Mouse (Mus musculus) midbrain, embryonic 16.5 days (tissue): ENCODE results near the gene Gm20662. TPM values are rescaled to one million over a fixed set of nuclear protein-coding genes. Genes with fewer than 3 reads are reported as not detected.

Experiments used
- ATAC-seq: fragments of 200-750 bp; cut with Nextera tagmentation; 2 replicates; pipeline ENCODE4 v1.8.0; 2017; ENCODE audit warnings: moderate TSS enrichment
- H3K27ac ChIP-seq: fragments of 300-500 bp; sonication (generic); 2 replicates; pipeline ENCODE4 v1.5.1; 2014; ENCODE audit warnings: mild to moderate bottlenecking, low read length, mixed read lengths
- H3K27me3 ChIP-seq: fragments of 300-500 bp; sonication (generic); 2 replicates; pipeline ENCODE4 v1.6.1; 2014; ENCODE audit warnings: low read depth, low read length, mixed read lengths; ENCODE audit not compliant: control insufficient read depth, insufficient read depth
- H3K36me3 ChIP-seq: fragments of 300-500 bp; sonication (generic); 2 replicates; pipeline ENCODE4 v1.6.1; 2014; ENCODE audit warnings: mild to moderate bottlenecking, low read length, moderate library complexity, mixed read lengths; ENCODE audit not compliant: control insufficient read depth, insufficient read depth
- H3K4me1 ChIP-seq: fragments of 300-500 bp; sonication (generic); 2 replicates; pipeline ENCODE4 v1.6.1; 2014; ENCODE audit warnings: mild to moderate bottlenecking, low read length, mixed read lengths; ENCODE audit not compliant: control insufficient read depth, insufficient read depth
- H3K4me2 ChIP-seq: fragments of 300-500 bp; sonication (generic); 2 replicates; pipeline ENCODE4 v1.6.1; 2014; ENCODE audit warnings: mild to moderate bottlenecking, low read length, mixed read lengths
- H3K4me3 ChIP-seq: fragments of 300-500 bp; sonication (generic); 2 replicates; pipeline ENCODE4 v1.5.1; 2014; ENCODE audit warnings: low read depth, mild to moderate bottlenecking, low read length, moderate library complexity, mixed read lengths
- H3K9ac ChIP-seq: fragments of 300-500 bp; sonication (generic); 2 replicates; pipeline ENCODE4 v1.6.1; 2014; ENCODE audit warnings: low read depth, low read length, mixed read lengths
- H3K9me3 ChIP-seq: fragments of 300-500 bp; sonication (generic); replicated peaks from 2 replicates; pipeline ENCODE4 v1.6.1; 2014; ENCODE audit warnings: mild to moderate bottlenecking, low read length, mixed read lengths; ENCODE audit not compliant: control insufficient read depth, poor library complexity, severe bottlenecking
- WGBS: fragments of 180-500 bp; shearing (Covaris S2); extraction: QIAGEN DNeasy Blood & Tissue Kit; methylation state at CpG from one replicate; pipeline ENCODE4 v1.1.7; 2014; 5-methylcytosine and 5-hydroxymethylcytosine counted together
- polyA plus RNA-seq: library from polyadenylated mRNA; unstranded; fragments of >200 nt; fragmentation: Nextera tagmentation; extraction: Ambion mirVana; gene quantifications from 2 replicates; pipeline ENCODE4 v1.2.1, GENCODE M21; 2015

The Gm20662 gene
- polyA plus RNA-seq, 1 experiment from 2014 or later, result 0.83 TPM

DNA sequence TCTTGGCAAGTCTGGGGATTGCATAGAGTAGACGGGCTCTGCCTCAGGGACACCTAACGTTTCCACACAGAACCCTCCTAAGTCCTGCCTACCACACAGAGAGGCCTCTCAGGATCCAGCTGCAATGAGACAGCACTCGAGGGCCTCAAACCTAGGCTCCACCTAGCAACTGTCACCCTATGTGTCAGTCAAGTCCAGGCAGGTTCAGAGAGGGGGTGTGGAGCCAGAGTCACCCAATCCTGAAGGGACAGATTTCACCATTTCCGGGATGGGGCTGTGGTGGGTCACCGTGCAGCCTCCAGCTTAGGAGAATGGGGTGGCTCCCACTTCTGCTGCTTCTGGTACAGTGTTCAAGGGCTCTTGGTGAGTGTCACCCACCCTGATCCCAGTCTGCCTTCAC, 84.0 kb downstream of the Gm20662 start, which contains the start of gene Mst1:
Gene Mst1 (plus strand): TSS at position 269 of the 400 bp plus-strand sequence.
- 80% methylated on average over 5 of the region's 5 CpGs for WGBS
- peak within 1 kb of the TSS; percentile 86 for H3K9ac ChIP-seq
- peaks cover 8% of the 10 kb centered on the region; the same call in 1 of the 2 replicates for H3K36me3 ChIP-seq
- H3K27ac ChIP-seq, result no peak within 1 kb of the TSS
- ATAC-seq, result no peak
- peak within 1 kb of the TSS; percentile 94 for H3K4me2 ChIP-seq
- H3K27me3 ChIP-seq, result peaks cover 33% of the 10 kb centered on the region
- H3K4me1 ChIP-seq, result peaks cover 20% of the 10 kb centered on the region
- peak within 1 kb of the TSS; percentile 66 for H3K4me3 ChIP-seq
- H3K9me3 ChIP-seq, result no peaks in the 10 kb centered on the region

DNA sequence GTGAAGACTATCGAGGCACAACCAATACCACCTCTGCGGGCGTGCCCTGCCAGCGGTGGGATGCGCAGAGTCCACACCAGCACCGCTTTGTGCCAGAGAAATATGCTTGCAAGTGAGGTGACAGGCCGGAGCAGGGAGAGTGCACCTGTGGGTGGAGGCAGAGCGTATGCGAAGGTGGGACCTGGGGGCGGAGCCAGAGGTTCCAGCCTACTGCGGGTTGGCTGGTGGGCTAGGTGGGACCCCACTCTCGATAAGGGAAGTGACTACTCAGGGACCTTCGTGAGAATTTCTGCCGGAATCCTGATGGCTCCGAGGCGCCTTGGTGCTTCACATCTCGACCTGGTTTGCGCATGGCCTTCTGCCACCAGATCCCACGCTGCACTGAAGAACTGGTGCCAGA, 86.4 kb downstream of the Gm20662 start:
- Histone ChIP-seq H3K27me3 (peaks cover 33% of the 10 kb centered on the region), H3K4me3 (peak overlapping the region; percentile 12; the same call in 1 of the 2 replicates), H3K9ac (peak overlapping the region; percentile 20; the same call in 1 of the 2 replicates), H3K36me3 (peaks cover 28% of the 10 kb centered on the region), H3K4me1 (peaks cover 20% of the 10 kb centered on the region), H3K4me2 (peak overlapping the region; percentile 39), H3K27ac (no peak overlapping the region), H3K9me3 (no peaks in the 10 kb centered on the region)
- WGBS, result 8% methylated on average over 19 of the region's 19 CpGs
- ATAC-seq, result no peak

DNA sequence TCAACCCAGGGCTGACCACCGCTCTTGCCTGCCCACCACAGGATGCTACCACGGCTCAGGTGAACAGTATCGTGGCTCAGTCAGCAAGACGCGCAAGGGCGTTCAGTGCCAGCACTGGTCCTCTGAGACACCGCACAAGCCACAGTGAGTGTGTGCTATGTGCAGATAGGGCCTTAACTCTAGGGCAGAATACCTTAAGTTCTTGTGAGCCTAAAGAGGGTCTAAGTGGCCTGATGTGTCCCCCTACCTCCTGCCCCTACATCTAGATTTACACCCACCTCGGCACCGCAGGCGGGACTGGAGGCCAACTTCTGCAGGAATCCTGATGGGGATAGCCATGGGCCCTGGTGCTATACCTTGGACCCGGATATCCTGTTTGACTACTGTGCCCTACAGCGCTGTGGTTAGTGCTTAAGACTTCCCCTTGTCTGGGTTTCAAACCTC, 86.9 kb downstream of the Gm20662 start, which contains the start of gene Rnf123:
Gene Rnf123 (minus strand): TSS at position 359 of the 444 bp plus-strand sequence.
- Histone ChIP-seq H3K4me3 (peak within 1 kb of the TSS; percentile 12; the same call in 1 of the 2 replicates), H3K27ac (no peak within 1 kb of the TSS), H3K4me2 (peak within 1 kb of the TSS; percentile 39), H3K36me3 (peaks cover 30% of the 10 kb centered on the region), H3K27me3 (peaks cover 33% of the 10 kb centered on the region), H3K9ac (peak within 1 kb of the TSS; percentile 20; the same call in 1 of the 2 replicates), H3K9me3 (no peaks in the 10 kb centered on the region), H3K4me1 (peaks cover 15% of the 10 kb centered on the region)
- ATAC-seq, result no peak
- 30% methylated on average over 12 of the region's 12 CpGs for WGBS

DNA sequence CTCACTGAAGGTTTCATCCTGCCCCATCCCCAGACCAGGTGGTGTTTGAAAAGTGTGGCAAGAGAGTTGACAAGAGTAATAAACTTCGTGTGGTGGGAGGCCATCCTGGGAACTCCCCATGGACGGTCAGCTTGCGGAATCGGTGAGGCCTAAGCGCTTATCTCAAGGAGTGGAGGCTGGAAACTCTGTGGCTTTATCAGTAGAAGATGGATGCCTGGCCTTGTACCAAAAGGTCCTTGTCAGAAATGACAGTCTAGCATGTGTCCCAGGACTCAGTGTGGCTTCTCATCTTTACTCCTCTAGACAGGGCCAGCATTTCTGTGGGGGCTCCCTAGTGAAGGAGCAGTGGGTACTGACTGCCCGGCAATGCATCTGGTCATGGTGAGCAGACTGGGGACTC, 87.4 kb downstream of the Gm20662 start:
- no peak for ATAC-seq
- Histone ChIP-seq H3K4me3 (no peak overlapping the region), H3K36me3 (peaks cover 31% of the 10 kb centered on the region), H3K27me3 (peaks cover 33% of the 10 kb centered on the region), H3K4me1 (peaks cover 10% of the 10 kb centered on the region), H3K9ac (no peak overlapping the region), H3K9me3 (no peaks in the 10 kb centered on the region), H3K4me2 (no peak overlapping the region), H3K27ac (no peak overlapping the region)
- 93% methylated on average over 6 of the region's 6 CpGs for WGBS

DNA sequence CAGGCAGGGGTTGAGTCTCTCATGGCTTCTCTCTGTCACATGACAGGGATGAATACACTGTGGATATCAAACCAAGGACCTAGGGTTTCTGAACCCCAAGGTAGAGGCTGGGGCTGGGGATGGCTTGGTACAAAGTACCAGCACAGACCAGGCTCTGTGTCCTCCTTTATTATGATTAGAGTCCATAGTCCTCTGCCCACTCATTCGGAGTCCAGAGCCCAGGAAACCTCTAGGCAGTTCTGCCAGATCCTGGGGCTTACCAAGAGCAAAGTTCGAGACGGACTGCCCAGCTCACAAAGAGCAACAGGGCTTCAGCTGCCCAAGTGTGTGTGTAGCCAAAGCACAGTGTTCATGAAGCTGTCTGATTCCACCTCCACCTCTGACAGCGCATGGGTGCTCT, 89.1 kb downstream of the Gm20662 start:
- Histone ChIP-seq H3K4me3 (no peak overlapping the region), H3K4me2 (no peak overlapping the region), H3K27ac (no peak overlapping the region), H3K4me1 (peaks cover 4% of the 10 kb centered on the region; the same call in 1 of the 2 replicates), H3K9ac (no peak overlapping the region), H3K36me3 (peaks cover 38% of the 10 kb centered on the region), H3K27me3 (peaks cover 33% of the 10 kb centered on the region), H3K9me3 (no peaks in the 10 kb centered on the region)
- ATAC-seq, result no peak
- WGBS, result 95% methylated on average over 4 of the region's 4 CpGs

DNA sequence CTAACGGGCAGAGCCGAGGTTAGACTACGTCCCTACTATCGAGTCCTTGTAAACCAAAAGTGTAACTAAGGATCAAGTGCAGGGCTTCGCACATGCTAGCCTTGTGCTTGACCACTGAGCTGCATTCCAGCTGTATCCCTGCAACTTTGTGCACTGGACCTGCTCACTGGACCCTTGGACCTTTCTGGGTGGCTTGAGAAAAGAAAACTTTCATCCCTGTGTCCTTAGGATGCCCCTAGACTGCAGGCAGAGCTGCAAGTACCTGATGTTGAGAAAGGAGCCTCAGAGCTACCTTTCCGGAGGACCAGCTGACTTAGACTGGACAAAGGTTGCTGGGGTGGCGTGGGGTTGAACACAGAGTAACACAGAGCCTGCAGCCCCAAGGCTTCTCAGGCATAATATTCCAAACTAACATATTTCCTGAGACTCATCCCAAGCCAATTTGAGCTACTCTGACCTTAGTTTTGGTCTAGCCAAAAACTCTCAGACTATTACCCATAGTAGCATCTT, 94.5 kb downstream of the Gm20662 start:
- peaks cover 12% of the 10 kb centered on the region for H3K4me1 ChIP-seq
- H3K9ac ChIP-seq, result no peak overlapping the region
- no peaks in the 10 kb centered on the region for H3K27me3 ChIP-seq
- H3K27ac ChIP-seq, result no peak overlapping the region
- H3K36me3 ChIP-seq, result peaks cover 39% of the 10 kb centered on the region
- no peak overlapping the region for H3K4me3 ChIP-seq
- 98% methylated on average over 7 of the region's 7 CpGs for WGBS
- no peaks in the 10 kb centered on the region for H3K9me3 ChIP-seq
- H3K4me2 ChIP-seq, result no peak overlapping the region
- no peak for ATAC-seq

DNA sequence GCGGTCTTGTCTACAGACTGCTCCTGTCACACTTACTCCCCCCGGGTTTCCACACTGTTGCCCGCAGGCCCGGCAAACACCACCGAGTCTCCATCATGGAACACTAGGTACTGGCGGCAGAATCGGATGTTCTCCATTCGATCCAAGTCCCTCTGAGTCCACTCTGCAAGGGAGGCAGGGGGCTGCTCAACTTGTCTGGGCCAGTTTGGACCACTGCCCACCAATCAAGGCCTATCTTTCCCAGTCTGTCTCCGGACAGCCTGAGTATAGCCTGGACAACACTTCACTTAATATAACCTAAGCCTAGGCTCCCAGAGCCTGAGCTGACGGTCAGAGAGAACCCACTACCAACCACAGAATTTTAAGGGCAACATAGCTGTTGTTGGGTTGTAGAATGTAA, 97.4 kb downstream of the Gm20662 start:
- H3K36me3 ChIP-seq, result peaks cover 18% of the 10 kb centered on the region
- H3K27ac ChIP-seq, result peak overlapping the region; percentile 75; the same call in 1 of the 2 replicates
- peak; percentile 0; the same call in 1 of the 2 replicates for ATAC-seq
- H3K27me3 ChIP-seq, result no peaks in the 10 kb centered on the region
- H3K4me2 ChIP-seq, result peak overlapping the region; percentile 98
- H3K4me3 ChIP-seq, result peak overlapping the region; percentile 60
- peaks cover 14% of the 10 kb centered on the region for H3K4me1 ChIP-seq
- 72% methylated on average over 10 of the region's 10 CpGs for WGBS
- no peaks in the 10 kb centered on the region for H3K9me3 ChIP-seq
- peak overlapping the region; percentile 78 for H3K9ac ChIP-seq

DNA sequence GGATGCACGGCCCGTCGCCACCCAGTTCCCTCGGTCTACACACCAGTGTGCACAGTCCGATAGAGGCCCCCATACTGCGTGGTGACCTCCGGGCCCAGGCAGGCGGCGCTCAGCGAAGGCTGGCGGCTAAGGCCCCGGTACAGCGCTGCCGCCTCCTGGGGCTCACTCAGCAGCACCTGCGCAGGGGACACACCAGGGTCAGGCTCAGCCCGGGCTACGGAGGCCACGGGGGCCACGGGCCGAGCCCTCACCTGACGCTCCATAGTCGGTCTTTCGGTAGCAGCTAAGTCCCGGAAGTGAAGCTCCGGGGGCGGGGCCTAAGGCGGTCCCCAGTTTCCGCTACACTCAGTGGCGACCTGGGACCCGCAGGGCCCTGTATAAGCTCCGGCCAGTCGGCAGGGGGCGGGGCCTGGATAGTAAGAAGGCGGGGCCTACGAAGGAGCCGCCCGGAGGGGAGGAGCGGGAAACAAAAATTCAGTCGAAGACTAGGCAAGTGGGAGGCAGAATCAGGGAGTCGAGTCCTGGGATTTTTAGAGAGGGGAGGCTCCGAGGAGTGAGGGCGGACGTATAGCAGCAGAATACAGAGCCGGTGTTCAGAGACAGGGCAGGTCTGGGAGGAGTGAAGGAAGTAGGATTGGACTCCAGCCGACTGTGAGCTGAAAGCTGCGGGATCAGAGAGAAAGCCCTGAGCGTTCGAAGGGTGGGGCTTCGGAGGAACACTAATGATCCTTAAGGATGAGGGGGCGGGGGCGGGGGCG, 98.2 kb downstream of the Gm20662 start, which contains the start of gene Apeh:
Gene Apeh (minus strand): TSS at position 423 of the 758 bp plus-strand sequence.
- Histone ChIP-seq H3K4me3 (peak within 1 kb of the TSS; percentile 60), H3K27ac (peak within 1 kb of the TSS; percentile 75), H3K4me2 (peak within 1 kb of the TSS; percentile 98), H3K9ac (peak within 1 kb of the TSS; percentile 78), H3K9me3 (no peaks in the 10 kb centered on the region), H3K36me3 (peaks cover 21% of the 10 kb centered on the region), H3K4me1 (peaks cover 14% of the 10 kb centered on the region), H3K27me3 (no peaks in the 10 kb centered on the region)
- under 1% methylated on average over 52 of the region's 52 CpGs for WGBS
- peak; percentile 93 for ATAC-seq
